Mouse (Mus musculus) C2C12 (cell line): Measurements from ENCODE around the gene Ubtfl1.

ENCODE experiments used
- CEBPB ChIP-seq: IDR thresholded peaks from one replicate; pipeline ENCODE4 v1.6.1; 2011; ENCODE audit warnings: low read depth, mild to moderate bottlenecking, control low read depth, moderate library complexity
- CTCF ChIP-seq: IDR thresholded peaks from one replicate; pipeline ENCODE4 v1.5.1; 2011; ENCODE audit not compliant: control insufficient read depth, insufficient read depth, insufficient read length
- MYOD1 ChIP-seq: IDR thresholded peaks from one replicate; pipeline ENCODE4 v1.6.1; 2011; ENCODE audit warnings: low read depth; ENCODE audit not compliant: control insufficient read depth, insufficient read length

DNA sequence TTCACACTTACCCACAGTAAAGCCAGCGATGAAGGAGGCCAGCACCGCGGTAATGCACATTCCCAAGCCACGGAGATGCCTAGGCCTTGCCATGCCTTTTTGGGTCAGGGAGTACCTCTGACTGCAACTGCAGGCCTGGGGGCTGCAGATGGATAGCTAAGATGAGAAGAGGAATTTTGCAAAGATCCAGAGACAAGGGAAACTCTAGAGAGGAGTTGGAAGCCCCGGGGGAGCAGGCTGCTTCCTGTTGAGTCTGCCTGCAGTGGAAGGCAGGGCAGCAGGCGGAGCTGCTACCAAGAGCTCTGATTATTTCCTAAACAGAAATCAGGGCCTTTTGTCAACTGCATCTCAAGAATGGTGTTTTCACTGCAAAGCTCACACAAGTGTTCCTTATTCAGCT, 18.4 kb upstream of the Ubtfl1 start:
- no peak for TF ChIP-seq MYOD1
- no peak for TF ChIP-seq CTCF
- TF ChIP-seq CEBPB, result no peak
